Mouse (Mus musculus): ENCODE data around the gene Cfap298.
A peak's percentile ranks its signal among the peaks of the same experiment; 100 is the strongest.

Cfap298 gene

DNA sequence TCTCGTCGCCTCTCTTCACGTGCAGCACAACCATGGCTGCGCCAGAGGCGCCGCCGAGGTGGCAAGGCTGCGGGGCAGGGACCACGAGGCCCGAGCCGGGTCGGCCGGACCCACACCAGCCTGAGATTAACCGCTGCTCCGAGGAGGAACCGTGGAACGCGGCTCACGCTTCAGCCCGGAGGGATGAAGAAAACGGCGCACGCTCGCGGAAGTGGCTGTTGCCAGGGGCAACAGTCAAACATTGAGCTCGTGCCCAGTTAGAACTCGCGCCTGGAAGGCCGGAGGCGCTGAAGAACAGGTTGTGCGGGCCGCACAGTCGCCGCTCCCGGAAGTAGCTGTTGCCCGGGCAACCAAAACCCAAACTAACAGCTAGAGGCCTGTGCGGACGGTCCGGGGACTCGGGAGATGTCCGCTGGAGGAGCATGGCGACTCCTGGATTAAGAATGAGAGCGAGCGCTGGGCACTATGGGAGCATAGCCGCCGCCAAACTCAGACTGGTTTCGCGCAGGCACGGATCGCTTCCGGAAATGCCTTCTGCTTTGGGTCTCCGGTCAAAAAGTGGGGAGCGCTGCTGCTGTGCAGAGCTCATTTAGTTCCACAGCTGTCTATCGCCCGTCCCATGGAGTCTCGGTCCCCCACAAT, at the start of gene Cfap298:
Gene Cfap298 (minus strand): TSS at position 428 of the 642 bp plus-strand sequence.
- DNase-seq: peak; percentile 95 to 96

GRCm38 (mm10) chr16:90971004-90971403, 36.1 kb upstream of the Cfap298 start:
- DNase-seq: no peak

DNA sequence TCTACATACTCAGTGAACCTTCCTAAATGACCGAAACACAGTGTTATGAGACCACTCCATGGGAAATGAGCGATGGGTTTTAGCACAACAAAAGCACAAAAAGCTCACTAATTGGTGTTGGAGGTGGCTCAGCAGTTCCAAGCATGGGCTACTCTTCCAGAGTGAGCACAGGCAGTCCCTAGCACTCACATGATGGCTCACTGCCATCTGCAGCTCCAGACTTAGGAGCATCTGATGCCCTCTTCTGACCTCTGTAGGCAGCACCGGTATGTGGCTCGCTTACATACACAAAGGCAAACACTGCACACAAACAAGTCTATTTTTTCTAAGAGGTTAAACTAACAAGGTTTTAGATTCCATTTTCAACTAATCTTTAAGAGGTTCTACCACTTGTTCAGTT, 31.3 kb upstream of the Cfap298 start:
- DNase-seq: no peak

DNA sequence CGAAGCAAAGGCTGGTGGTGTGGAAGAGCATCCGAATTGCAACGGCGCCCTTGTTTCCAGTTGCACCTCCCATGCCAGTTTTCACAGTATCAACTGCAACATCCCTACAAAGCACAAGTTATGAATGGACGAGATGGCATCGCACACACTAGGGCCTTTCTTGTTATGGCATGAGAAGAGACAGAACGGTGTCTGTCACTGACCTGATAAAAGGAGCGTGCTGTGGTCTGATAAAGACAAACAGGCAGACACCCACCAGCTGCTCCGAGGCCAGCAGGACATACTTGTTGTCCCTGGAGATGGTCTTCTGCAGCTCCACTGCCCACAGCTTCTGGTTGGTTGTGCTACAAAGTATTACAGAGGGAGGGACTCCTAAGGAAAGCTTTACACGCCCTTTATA, 29.4 kb upstream of the Cfap298 start:
- DNase-seq: no peak

DNA sequence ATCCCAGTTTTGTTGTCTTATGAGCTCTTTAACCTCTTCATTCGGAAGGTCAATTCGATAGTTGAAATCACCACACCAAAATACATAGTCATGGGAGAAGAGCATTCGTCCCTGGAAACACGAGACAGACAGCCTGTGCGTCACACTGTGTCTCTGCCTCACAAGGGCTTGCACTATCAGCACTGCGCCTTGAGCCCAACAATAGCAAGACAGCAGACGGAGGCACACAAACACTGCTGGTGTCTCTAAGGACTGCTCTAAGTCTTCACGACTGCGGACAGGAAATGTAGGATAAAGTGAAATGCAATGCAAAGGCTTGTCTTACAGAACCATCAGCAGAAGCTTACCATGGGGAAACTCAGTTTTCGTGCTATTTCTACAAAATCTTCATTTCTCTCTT, 29.0 kb upstream of the Cfap298 start:
- no peak for DNase-seq

DNA sequence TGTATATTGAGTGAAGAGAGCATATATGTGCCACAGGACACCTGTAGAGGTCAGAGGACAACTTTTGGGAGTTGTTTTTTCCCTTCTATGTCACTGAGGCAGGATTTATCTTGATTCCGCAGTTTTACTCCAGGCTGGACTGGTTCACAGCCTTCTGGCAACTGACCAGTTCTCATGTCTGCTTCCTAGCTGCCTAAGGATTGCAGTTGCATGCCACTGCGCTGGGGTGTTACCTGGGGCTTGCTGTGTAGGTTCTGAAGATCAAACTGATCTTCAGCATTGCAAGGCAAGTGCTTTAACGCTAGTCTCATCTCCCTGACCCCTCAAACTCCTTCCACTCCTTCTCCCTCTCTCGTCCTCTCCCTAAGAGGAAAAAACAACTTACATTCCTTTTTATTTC, 28.3 kb upstream of the Cfap298 start:
- DNase-seq: no peak

- DNase-seq: no peak
Measured at GRCm38 (mm10) chr16:90958301-90959085, 23.6 kb upstream of the Cfap298 start.

- no peak for DNase-seq
Measured at GRCm38 (mm10) chr16:90955494-90955893, 20.6 kb upstream of the Cfap298 start.

DNA sequence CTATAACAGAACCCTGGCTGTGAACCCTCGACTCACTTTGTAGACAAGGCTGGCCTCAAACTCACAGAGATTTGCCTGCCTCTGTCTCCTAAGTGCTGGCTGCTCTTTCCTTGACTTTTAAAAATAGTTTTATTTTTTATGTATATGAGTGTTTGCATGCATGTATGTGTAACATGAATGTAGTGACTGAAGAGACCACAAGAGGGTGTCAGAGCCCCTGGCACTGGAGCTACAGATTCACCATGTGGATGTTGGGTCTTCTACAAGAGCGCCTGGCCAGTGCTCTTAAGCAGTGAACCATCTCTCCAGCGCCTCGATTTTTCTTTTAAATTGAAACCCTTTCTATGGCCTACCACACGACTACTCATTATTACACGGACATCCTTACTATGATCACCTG, 18.9 kb upstream of the Cfap298 start:
- no peak for DNase-seq

DNA sequence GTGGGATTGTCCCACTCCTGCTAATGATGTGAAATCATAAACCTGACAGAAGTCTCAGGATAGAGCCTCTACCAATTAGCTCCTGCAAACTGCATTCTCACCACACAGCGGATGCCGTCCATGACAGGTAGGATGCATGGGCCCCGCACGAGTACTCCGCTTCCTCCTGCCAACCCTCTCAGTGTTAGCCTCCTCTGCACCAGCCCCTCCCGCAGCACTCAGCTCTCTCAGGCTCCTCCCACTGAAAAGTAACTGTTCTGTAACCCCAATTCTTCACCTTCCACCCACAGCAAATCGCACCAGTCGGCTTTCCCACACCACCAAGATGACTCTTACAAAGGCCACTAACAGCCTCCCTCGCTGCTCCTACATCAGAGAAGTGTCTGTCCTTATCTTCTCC, 18.2 kb upstream of the Cfap298 start:
- DNase-seq: no peak

DNA sequence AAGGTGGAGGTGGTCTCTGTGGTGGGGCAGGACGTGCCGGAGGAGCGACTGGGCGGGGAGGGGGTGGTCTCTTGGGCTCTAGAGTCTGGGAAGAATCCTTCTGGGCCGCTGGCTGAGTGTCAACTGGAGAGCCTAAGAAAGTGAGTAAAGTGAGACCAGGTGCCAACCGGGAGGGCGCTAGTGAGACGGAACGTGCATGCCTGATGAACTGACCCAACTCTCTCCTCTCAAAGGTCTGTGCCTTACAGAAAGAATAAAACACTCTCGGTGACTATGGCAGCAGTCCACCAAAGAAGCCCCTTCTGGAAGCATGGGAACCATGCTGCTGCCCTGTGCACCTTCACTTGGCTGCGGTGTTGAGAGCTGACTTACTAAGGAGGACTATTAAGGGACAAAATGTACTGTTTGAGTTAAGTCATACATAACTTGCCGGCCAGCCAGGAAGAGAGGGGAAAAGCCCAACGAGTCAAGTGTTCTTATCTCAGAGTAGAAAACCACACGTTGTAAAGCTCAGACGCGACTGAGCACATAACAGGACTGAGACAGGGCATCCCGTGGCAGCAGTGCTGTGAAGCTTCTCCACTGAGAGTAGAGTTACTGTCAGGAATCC, 15.5 kb upstream of the Cfap298 start:
- DNase-seq: no peak

GRCm38 (mm10) chr16:90946977-90947376, 12.1 kb upstream of the Cfap298 start:
- no peak for DNase-seq

DNA sequence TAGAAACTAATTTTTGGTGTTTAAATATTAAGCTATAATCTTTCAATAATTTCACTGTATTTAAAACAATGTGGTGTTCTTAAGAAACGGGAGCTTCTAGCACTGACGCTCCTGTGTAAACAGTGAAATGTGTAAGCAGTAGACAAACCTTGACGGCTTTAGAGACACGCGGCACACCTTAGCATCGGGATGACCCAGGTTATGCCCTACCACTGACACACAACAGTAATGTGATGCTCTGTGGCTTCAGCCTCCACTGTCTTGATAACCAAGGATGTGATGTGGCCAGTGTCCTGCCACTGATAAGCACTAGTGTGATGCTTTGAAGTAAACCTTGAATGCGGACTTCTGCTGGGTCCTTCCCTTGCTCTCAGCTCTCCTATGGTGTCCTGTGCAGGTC, 6.3 kb upstream of the Cfap298 start:
- no peak for DNase-seq

- peak in 1 of 2 experiments; percentile 80 for DNase-seq
Measured at GRCm38 (mm10) chr16:90934193-90934686, 674 bp downstream of the Cfap298 start.

DNA sequence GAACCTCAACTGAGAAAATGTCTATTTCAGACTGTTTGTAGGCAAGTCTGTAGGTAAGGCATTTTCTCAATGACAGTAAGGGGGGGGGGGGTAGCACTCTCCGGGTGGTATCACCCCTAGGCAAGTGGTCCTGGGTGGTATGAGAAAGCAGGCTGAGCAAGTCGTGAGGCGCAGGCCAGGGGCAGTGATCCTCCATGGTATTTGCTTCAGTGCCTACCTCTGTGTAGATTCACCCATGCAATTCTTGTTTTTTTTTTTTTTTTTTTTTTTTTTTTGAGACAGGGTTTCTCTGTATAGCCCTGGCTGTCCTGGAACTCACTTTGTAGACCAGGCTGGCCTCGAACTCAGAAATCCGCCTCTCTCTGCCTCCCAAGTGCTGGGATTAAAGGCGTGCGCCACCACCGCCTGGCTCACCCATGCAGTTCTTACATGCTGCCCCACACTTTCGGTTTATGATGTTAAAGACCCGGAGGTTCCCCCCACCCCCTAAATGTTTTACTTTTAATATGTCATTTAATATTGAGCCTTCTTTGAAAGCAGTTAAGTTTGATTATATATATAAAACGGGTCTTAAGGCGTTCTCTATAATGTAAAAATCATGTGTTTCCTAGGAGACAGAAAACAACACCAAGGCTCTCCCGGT, 1.3 kb downstream of the Cfap298 start:
- DNase-seq: no peak

- no peak for DNase-seq
Measured at GRCm38 (mm10) chr16:90927446-90927845, 7.5 kb downstream of the Cfap298 start.

GRCm38 (mm10) chr16:90925461-90925860, 9.5 kb downstream of the Cfap298 start:
- DNase-seq: peak; percentile 85 to 87

- no peak for DNase-seq
Measured at GRCm38 (mm10) chr16:90924606-90925370, 10.1 kb downstream of the Cfap298 start.

DNA sequence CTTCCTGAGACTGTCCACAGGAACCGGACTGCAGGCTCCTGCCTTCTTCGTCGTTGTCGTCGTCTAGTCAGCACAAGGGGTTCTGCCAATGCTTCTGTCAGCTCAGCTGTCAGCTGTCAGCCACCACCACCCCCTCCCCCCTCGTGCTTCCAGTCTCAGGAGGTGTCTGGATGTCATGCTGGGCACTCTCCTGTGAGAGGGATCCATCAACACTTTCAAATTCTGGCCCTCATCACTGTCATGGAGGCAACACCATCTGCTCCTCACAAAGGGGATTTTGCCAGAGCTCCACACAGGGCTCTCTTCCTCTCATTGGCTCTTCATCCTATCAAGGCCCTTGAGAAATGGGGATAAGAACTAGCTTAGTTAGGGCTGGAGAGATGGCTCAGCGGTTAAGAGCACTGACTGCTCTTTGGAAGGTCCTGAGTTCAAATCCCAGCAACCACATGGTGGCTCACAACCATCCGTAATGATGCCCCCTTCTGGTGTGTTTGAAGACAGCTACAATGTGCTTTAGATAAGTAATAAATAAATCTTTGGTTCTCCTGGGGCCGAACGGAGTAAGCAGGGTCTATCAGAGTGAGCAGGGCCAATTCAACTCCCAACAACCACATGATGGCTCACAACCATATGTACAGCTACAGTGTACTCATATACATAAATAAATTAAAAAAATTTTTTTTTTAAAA, 13.3 kb downstream of the Cfap298 start:
- DNase-seq: peak; percentile 90 to 93

DNA sequence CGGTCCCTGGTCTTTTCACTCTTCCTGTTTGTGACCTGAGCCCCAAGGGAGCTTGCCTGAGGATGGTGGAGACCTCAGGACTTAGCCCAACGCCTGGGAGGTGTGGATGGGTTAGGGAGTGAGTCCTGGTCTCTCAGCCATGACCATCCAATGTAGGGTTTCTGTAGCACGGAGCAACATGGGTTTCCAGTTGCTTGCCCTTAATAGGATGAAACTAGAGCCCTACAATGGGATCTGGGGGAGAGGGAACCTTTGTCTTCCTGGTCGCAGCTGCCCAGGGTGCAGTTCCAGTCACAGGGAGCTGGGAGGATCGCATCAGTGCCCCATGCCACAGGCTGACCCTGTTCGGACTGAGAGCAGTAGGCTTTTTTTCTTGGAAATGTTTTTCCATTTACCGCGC, 17.8 kb downstream of the Cfap298 start:
- DNase-seq: no peak

DNA sequence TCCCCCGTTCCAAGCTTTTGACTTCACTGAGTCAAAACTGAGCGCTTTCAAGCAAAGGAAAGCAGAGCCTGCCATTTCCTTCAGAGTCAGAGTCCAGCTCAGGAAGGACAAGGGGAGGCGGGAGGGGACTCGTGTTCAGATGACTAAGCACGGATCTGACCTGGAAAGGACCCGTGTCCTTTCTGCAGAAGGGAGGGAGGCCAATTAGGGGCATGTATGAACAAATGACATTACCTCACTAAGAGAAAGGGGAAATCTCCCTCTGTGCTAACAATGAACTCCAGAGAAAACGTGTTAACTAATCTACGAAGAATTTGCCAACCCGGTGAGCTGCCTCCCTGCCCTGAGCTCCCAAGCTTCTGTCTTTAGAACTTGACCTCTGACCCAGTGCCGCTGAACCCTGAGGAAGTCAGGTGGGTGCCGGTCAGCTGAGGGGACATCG, 18.9 kb downstream of the Cfap298 start:
- no peak for DNase-seq

- no peak for DNase-seq
Measured at GRCm38 (mm10) chr16:90911766-90912165, 23.1 kb downstream of the Cfap298 start.
